Mouse (Mus musculus) liver, adult 2 months (tissue): ENCODE measurements at regions not wholly inside any gene's neighbourhood (a gene's known extent, or its start where the extent isn't known, plus 50 kb on each side); places are given as distances from the start of the nearest gene placed in this dataset.

Experiments used
- DNase-seq: peaks from one replicate; pipeline ENCODE4 v3.0.0-alpha.2; 2011; ENCODE audit warnings: low read depth, low spot score; ENCODE audit errors: extremely low read depth
- H3K27ac ChIP-seq: fragments of 200-500 bp; replicated peaks from 2 replicates; pipeline ENCODE4 v1.5.1; 2012; ENCODE audit warnings: low read depth, mild to moderate bottlenecking, control low read depth, inconsistent platforms, low read length; ENCODE audit not compliant: insufficient read depth
- H3K27me3 ChIP-seq: fragments of 200-500 bp; 2 replicates; pipeline ENCODE4 v1.6.1; 2012; ENCODE audit warnings: mild to moderate bottlenecking, moderate library complexity, low read length, inconsistent platforms; ENCODE audit not compliant: control insufficient read depth, insufficient read depth
- H3K36me3 ChIP-seq: fragments of 200-500 bp; 2 replicates; pipeline ENCODE4 v1.6.1; 2012; ENCODE audit warnings: low read length, inconsistent platforms; ENCODE audit not compliant: control insufficient read depth, insufficient read depth
- H3K4me1 ChIP-seq: fragments of 200-500 bp; 2 replicates; pipeline ENCODE4 v1.6.1; 2011; ENCODE audit warnings: low read length; ENCODE audit not compliant: control insufficient read depth, insufficient read depth
- H3K4me3 ChIP-seq: fragments of 200-500 bp; 2 replicates; pipeline ENCODE4 v1.5.1; 2011; ENCODE audit warnings: low read depth, mild to moderate bottlenecking, control low read depth, low read length, moderate library complexity; ENCODE audit not compliant: insufficient read depth
- H3K79me2 ChIP-seq: fragments of 200-500 bp; 2 replicates; pipeline ENCODE4 v1.6.1; 2012; ENCODE audit warnings: inconsistent platforms, mild to moderate bottlenecking, low read length, moderate library complexity; ENCODE audit not compliant: control insufficient read depth, insufficient read depth
- H3K9ac ChIP-seq: fragments of 200-500 bp; 2 replicates; pipeline ENCODE4 v1.6.1; 2012; ENCODE audit warnings: low read depth, mild to moderate bottlenecking, control low read depth, inconsistent platforms, low read length
- CTCF ChIP-seq: fragments of 200-500 bp; IDR thresholded peaks from 2 replicates; pipeline ENCODE4 v1.5.1; 2011; ENCODE audit warnings: low read depth, low read length, control low read depth
- POLR2A ChIP-seq: fragments of 200-500 bp; IDR thresholded peaks from 2 replicates; pipeline ENCODE4 v1.6.1; 2011; ENCODE audit warnings: low read length, control low read depth; ENCODE audit not compliant: insufficient read depth; ENCODE audit errors: extremely low read depth
- WGBS: fragments of 180-500 bp; shearing (Covaris S2); methylation state at CpG from one replicate; pipeline ENCODE4 v1.1.7; 2018; 5-methylcytosine and 5-hydroxymethylcytosine counted together

- Histone ChIP-seq H3K79me2 (no peaks in the 10 kb centered on the region), H3K4me1 (no peaks in the 10 kb centered on the region), H3K4me3 (no peak overlapping the region), H3K27me3 (no peaks in the 10 kb centered on the region), H3K9ac (no peak overlapping the region), H3K27ac (no peak overlapping the region), H3K36me3 (no peaks in the 10 kb centered on the region)
- WGBS = 56% methylated on average over 3 of the region's 3 CpGs
- TF ChIP-seq CTCF = no peak
- TF ChIP-seq POLR2A = no peak
- no peak for DNase-seq
Measured at GRCm38 (mm10) chr1:78015999-78016398, 180.9 kb downstream of the Pax3 start.

GRCm38 (mm10) chr1:78013396-78013795 lies 183.5 kb downstream of the Pax3 start:
- no peaks in the 10 kb centered on the region for H3K27me3 ChIP-seq
- no peak for DNase-seq
- H3K9ac ChIP-seq = no peak overlapping the region
- TF ChIP-seq POLR2A (no peak), CTCF (no peak)
- no peaks in the 10 kb centered on the region for H3K79me2 ChIP-seq
- 60% methylated on average over 3 of the region's 3 CpGs for WGBS
- H3K4me3 ChIP-seq = no peak overlapping the region
- no peak overlapping the region for H3K27ac ChIP-seq
- no peaks in the 10 kb centered on the region for H3K36me3 ChIP-seq
- no peaks in the 10 kb centered on the region for H3K4me1 ChIP-seq

GRCm38 (mm10) chr1:78008811-78009410 lies 188.0 kb downstream of the Pax3 start:
- H3K4me3 ChIP-seq = no peak overlapping the region
- TF ChIP-seq CTCF = peak; percentile 39
- no peak for TF ChIP-seq POLR2A
- no peaks in the 10 kb centered on the region for H3K36me3 ChIP-seq
- no peaks in the 10 kb centered on the region for H3K4me1 ChIP-seq
- no peaks in the 10 kb centered on the region for H3K27me3 ChIP-seq
- no peak overlapping the region for H3K9ac ChIP-seq
- peak; percentile 12 for DNase-seq
- 40% methylated on average over 16 of the region's 16 CpGs for WGBS
- no peak overlapping the region for H3K27ac ChIP-seq
- H3K79me2 ChIP-seq = no peaks in the 10 kb centered on the region

GRCm38 (mm10) chr1:78004376-78004775 lies 192.6 kb downstream of the Pax3 start:
- WGBS = 87% methylated on average over 3 of the region's 3 CpGs

GRCm38 (mm10) chr1:77998727-77999126 lies 198.2 kb downstream of the Pax3 start:
- no peak for TF ChIP-seq CTCF
- no peak for TF ChIP-seq POLR2A
- 78% methylated on average over 3 of the region's 3 CpGs for WGBS
- no peaks in the 10 kb centered on the region for H3K27me3 ChIP-seq
- H3K27ac ChIP-seq = no peak overlapping the region
- no peaks in the 10 kb centered on the region for H3K4me1 ChIP-seq
- no peak for DNase-seq
- no peaks in the 10 kb centered on the region for H3K36me3 ChIP-seq
- H3K79me2 ChIP-seq = no peaks in the 10 kb centered on the region
- no peak overlapping the region for H3K9ac ChIP-seq
- H3K4me3 ChIP-seq = no peak overlapping the region

More at GRCm38 (mm10) chr1:78004376-78004775, 192.6 kb downstream of the Pax3 start:
- Histone ChIP-seq H3K4me1 (no peaks in the 10 kb centered on the region), H3K27ac (no peak overlapping the region), H3K36me3 (no peaks in the 10 kb centered on the region), H3K4me3 (no peak overlapping the region), H3K27me3 (no peaks in the 10 kb centered on the region), H3K9ac (no peak overlapping the region), H3K79me2 (no peaks in the 10 kb centered on the region)
- DNase-seq = no peak
- TF ChIP-seq POLR2A (no peak), CTCF (no peak)

GRCm38 (mm10) chr1:77981528-77981927 lies 215.4 kb downstream of the Pax3 start:
- Histone ChIP-seq H3K79me2 (no peaks in the 10 kb centered on the region), H3K9ac (no peak overlapping the region), H3K27me3 (no peaks in the 10 kb centered on the region), H3K4me1 (no peaks in the 10 kb centered on the region), H3K27ac (no peak overlapping the region), H3K36me3 (no peaks in the 10 kb centered on the region), H3K4me3 (no peak overlapping the region)
- no peak for DNase-seq
- no peak for TF ChIP-seq POLR2A
- no peak for TF ChIP-seq CTCF
- 55% methylated on average over 4 of the region's 4 CpGs for WGBS
